Mouse (Mus musculus) thymus, adult 2 months (tissue): ENCODE measurements around the gene Tspo2.

Experiments
- CTCF ChIP-seq: fragments of 200-500 bp; IDR thresholded peaks from 2 replicates; pipeline ENCODE4 v1.5.1; 2012; ENCODE audit warnings: mild to moderate bottlenecking, control low read depth, low read length, moderate library complexity, borderline replicate concordance; ENCODE audit not compliant: control insufficient read depth, poor library complexity, insufficient read depth; ENCODE audit errors: extremely low read depth
- POLR2A ChIP-seq: fragments of 200-500 bp; IDR thresholded peaks from 2 replicates; pipeline ENCODE4 v1.6.1; 2012; ENCODE audit warnings: mild to moderate bottlenecking, low read length, control low read depth, moderate library complexity; ENCODE audit not compliant: control insufficient read depth, poor library complexity, insufficient read depth; ENCODE audit errors: extremely low read depth

- TF ChIP-seq CTCF (no peak), POLR2A (no peak)
Measured at GRCm38 (mm10) chr17:48443542-48444145, 7.7 kb downstream of the Tspo2 start.
